Mouse (Mus musculus) forebrain, embryonic 12.5 days (tissue): Measurements from ENCODE around the gene Nrbp1. TPM values are rescaled to one million over a fixed set of nuclear protein-coding genes. Genes with fewer than 3 reads are reported as not detected.

Source experiments
- ATAC-seq: fragments of 200-750 bp; cut with Nextera tagmentation; 2 replicates; pipeline ENCODE4 v1.8.0; 2017; ENCODE audit warnings: moderate TSS enrichment; ENCODE audit not compliant: low FRiP score
- H3K27ac ChIP-seq: fragments of 300-500 bp; sonication (generic); 2 replicates; pipeline ENCODE4 v1.5.1; 2016; ENCODE audit warnings: mild to moderate bottlenecking
- H3K27me3 ChIP-seq: fragments of 300-500 bp; sonication (generic); 2 replicates; pipeline ENCODE4 v1.6.1; 2016; ENCODE audit warnings: mild to moderate bottlenecking
- H3K36me3 ChIP-seq: fragments of 300-500 bp; sonication (generic); replicated peaks from 2 replicates; pipeline ENCODE4 v1.6.1; 2016; ENCODE audit warnings: mild to moderate bottlenecking
- H3K4me1 ChIP-seq: fragments of 300-500 bp; sonication (generic); 2 replicates; pipeline ENCODE4 v1.6.1; 2016
- H3K4me2 ChIP-seq: fragments of 300-500 bp; sonication (generic); 2 replicates; pipeline ENCODE4 v1.6.1; 2016; ENCODE audit warnings: mild to moderate bottlenecking, moderate library complexity
- H3K4me3 ChIP-seq: fragments of 300-500 bp; sonication (generic); replicated peaks from 2 replicates; pipeline ENCODE4 v1.5.1; 2016; ENCODE audit warnings: mild to moderate bottlenecking
- H3K9ac ChIP-seq: fragments of 300-500 bp; sonication (generic); 2 replicates; pipeline ENCODE4 v1.6.1; 2016; ENCODE audit warnings: mild to moderate bottlenecking
- H3K9me3 ChIP-seq: fragments of 300-500 bp; sonication (generic); 2 replicates; pipeline ENCODE4 v1.6.1; 2016
- WGBS: fragments of 180-500 bp; shearing (Covaris S2); methylation state at CpG from one replicate; pipeline ENCODE4 v1.1.7; 2016; 5-methylcytosine and 5-hydroxymethylcytosine counted together
- polyA plus RNA-seq: library from polyadenylated mRNA; unstranded; fragments of >200 nt; fragmentation: Nextera tagmentation; extraction: Ambion mirVana; gene quantifications from 2 replicates; pipeline ENCODE4 v1.2.1, GENCODE M21; 2016

Nrbp1 gene
- polyA plus RNA-seq, 1 experiment from 2014 or later: 137 TPM

DNA sequence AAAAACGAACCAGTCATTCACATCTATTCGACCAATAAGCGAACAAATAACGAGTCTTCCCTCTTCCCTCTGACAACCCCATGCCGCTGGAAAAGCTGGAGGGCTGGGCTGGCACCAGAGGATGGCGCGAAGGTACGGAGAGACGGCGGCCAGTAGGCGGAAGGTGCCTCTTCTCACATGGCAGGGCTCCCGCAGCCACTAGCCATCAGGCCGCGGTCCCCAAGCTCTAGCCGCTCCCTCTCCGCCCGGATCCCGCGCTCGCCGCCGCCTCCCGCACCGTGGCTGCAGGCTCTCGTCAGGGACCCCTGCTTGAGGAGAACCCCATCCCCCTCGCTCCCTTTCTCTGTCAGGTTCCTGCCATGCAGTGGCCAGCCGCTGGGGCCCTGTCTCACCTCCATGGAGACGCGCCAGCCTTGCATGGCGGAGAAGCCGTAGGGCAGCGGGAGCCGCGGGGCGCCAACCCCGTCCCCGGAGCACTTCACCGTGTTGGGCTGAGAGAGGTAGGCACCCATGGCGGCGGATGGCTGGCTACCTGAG, 20.7 kb upstream of the Nrbp1 start:
- H3K36me3 ChIP-seq: no peaks in the 10 kb centered on the region
- peak overlapping the region; percentile 93 for H3K27ac ChIP-seq
- H3K4me3 ChIP-seq: peak overlapping the region; percentile 98
- H3K4me2 ChIP-seq: peak overlapping the region; percentile 77
- H3K27me3 ChIP-seq: no peaks in the 10 kb centered on the region
- peak overlapping the region; percentile 90 for H3K9ac ChIP-seq
- no peaks in the 10 kb centered on the region for H3K9me3 ChIP-seq
- ATAC-seq: no peak; the same call in 1 of the 2 replicates
- peaks cover 9% of the 10 kb centered on the region for H3K4me1 ChIP-seq
- 0% methylated on average over 38 of the region's 40 CpGs for WGBS

DNA sequence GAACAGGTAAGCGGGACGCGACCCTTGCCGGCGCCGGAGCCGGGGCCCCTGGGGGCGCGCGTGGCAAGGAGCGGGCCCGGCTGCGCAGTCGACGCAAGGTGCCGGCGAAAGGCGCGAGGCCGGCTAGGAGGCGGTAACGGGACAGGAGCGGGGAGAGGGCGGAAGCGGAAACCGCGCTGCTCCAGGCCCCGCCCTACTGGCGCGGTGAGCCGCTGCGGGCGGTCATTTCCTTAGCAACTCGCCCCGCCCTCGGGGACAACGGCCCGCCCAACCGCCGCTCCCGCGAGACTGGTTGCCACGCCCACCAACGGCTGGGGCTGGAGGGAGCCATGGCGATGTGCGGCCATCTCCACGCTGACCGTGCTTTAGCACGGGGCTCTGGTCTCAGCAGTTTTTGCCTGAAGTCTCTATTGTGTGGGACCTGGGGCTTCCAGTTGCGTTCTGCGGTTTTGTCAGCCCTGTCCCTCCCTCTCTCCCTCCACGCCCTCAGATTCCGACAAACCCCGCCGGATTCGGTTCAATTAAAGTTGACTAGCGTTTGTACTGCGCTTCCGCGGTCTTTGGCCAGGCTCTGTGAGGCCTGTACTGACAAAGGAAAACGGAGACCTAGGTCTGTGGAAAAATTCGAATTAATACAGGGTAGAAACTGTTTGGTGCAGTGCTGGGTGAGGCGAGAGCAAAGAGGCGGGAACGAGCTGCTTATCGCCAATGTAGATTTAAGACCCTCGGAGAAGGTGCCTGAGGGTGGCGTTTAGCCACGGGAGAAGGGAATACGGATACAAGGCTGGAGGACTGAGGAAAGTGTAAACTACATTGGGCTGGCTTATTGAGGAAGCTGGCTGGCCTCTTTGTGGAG, 20.0 kb upstream of the Nrbp1 start, which contains the start of gene Ppm1g:
TSS of gene Ppm1g (minus strand) at position 240 of the 856 bp plus-strand sequence.
- ATAC-seq: peak; percentile 96
- peak within 1 kb of the TSS; percentile 90 for H3K9ac ChIP-seq
- H3K27ac ChIP-seq: peak within 1 kb of the TSS; percentile 93
- no peaks in the 10 kb centered on the region for H3K9me3 ChIP-seq
- under 1% methylated on average over 66 of the region's 70 CpGs for WGBS
- peak within 1 kb of the TSS; percentile 98 for H3K4me3 ChIP-seq
- H3K27me3 ChIP-seq: no peaks in the 10 kb centered on the region
- peaks cover 9% of the 10 kb centered on the region for H3K4me1 ChIP-seq
- H3K36me3 ChIP-seq: no peaks in the 10 kb centered on the region
- H3K4me2 ChIP-seq: peak within 1 kb of the TSS; percentile 77

DNA sequence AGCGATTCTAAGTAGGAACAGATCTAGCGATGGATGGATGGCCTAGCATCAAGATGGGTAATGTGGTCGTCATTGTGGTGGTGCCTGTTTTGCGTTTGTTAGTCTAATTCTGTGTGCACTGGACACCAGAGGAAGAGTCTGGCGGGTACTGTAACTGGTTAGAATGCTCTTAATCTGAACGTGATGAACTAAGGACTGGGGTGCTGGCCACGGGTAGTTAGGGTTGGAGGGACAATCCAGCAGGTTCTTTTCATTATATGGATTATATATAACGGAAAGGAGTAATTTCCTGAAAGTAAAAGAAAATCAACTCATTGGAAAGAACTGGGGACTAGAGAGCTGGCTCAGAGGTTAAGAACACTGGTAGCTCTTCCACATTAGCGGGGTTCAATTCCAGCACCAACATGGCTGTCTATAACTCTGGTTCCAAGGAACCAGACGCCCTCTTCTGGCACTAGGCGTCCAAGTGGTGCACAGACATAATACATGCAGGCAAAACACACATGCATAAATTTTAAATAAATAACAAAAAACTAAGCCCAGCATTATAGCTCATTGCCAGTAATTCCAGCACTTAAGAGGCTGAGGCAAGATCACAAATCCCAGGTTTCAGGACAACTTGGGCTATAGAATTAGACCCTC, 19.2 kb upstream of the Nrbp1 start:
- peak overlapping the region; percentile 98 for H3K4me3 ChIP-seq
- peak overlapping the region; percentile 77 for H3K4me2 ChIP-seq
- no peaks in the 10 kb centered on the region for H3K36me3 ChIP-seq
- WGBS: 10% methylated on average over 11 of the region's 11 CpGs
- H3K4me1 ChIP-seq: peaks cover 9% of the 10 kb centered on the region
- no peaks in the 10 kb centered on the region for H3K27me3 ChIP-seq
- peak overlapping the region; percentile 93 for H3K27ac ChIP-seq
- peak overlapping the region; percentile 90 for H3K9ac ChIP-seq
- ATAC-seq: no peak; the same call in 1 of the 2 replicates
- no peaks in the 10 kb centered on the region for H3K9me3 ChIP-seq

DNA sequence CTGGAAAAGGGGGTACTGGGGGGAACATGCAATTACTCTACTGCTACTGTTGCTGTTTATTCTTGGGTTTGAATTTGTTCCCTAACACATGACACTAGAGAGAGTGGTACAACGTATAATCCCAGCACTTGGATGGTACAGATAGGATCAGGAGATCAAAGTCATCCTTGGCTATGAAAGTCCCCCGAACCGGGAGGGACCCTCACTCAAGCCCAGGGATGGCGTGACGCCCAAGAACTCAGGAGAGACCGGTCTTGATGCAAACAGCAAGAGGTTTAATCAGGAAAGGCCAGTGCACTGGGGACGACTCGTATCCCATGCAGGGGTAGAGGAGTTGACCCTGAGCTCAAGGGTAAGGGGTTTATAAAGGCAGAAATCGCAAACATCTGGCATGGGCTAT, 18.0 kb upstream of the Nrbp1 start:
- Histone ChIP-seq H3K4me2 (no peak overlapping the region), H3K9me3 (no peaks in the 10 kb centered on the region), H3K9ac (no peak overlapping the region), H3K4me3 (no peak overlapping the region), H3K27me3 (no peaks in the 10 kb centered on the region), H3K36me3 (no peaks in the 10 kb centered on the region), H3K27ac (no peak overlapping the region), H3K4me1 (peaks cover 9% of the 10 kb centered on the region)
- no peak for ATAC-seq
- WGBS: 94% methylated on average over 9 of the region's 9 CpGs

DNA sequence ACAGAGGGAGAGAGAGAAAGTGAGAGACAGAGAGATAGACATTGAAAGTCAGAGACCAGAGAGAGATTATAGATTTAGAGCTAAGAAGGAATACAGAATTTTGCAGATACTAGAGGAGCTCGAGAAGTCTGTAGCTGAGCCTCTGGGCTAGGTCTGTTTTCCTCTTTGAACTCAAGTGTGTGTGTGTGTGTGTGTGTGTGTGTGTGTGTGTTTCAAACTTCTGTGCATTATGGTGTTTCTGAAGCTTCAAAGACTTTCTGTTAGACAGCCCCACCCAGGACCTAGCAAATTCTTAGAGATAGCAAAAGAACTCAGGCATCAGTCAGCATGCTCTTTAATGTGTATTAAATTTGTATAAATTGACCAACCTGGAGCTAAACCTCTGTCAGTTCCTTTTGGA, 14.0 kb upstream of the Nrbp1 start:
- H3K27me3 ChIP-seq: no peaks in the 10 kb centered on the region; the same call in 1 of the 2 replicates
- no peak for ATAC-seq
- 76% methylated on average over 1 of the region's 1 CpGs for WGBS

DNA sequence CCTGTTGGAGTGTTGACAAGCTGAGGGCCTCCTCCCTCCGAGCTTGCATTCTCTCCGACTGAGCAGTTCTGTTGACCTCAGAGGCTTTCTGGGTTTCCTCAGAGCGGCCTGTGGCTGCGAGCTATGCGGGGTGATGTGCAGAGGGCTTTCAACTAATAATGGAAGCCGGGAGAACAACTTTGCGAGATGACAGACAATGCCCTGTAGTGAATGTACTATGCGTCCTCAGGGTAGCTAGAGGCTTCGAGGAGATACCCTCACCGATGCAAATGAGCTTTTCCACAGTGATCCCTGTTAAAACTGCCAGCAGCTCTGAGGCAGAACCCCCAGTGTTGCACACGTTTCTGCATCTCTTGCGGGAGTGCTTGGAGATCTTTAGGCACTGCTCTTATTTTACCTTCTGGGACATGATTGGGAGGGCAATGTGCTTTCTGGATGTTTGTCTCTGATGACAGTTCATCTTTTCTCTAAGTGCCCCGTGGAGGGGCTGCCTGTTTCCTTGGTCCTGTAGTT, 914 bp downstream of the Nrbp1 start:
- H3K4me1 ChIP-seq: peaks cover 13% of the 10 kb centered on the region
- peak overlapping the region; percentile 96 for H3K9ac ChIP-seq
- no peaks in the 10 kb centered on the region for H3K27me3 ChIP-seq
- peak overlapping the region; percentile 98 for H3K27ac ChIP-seq
- H3K4me2 ChIP-seq: peak overlapping the region; percentile 85
- under 1% methylated on average over 13 of the region's 13 CpGs for WGBS
- H3K9me3 ChIP-seq: no peaks in the 10 kb centered on the region
- peaks cover 30% of the 10 kb centered on the region for H3K36me3 ChIP-seq
- peak overlapping the region; percentile 98 for H3K4me3 ChIP-seq
- ATAC-seq: no peak

More for the DNA sequence above, 14.0 kb upstream of the Nrbp1 start:
- H3K9me3 ChIP-seq: no peaks in the 10 kb centered on the region
- H3K36me3 ChIP-seq: no peaks in the 10 kb centered on the region
- no peak overlapping the region for H3K9ac ChIP-seq
- no peaks in the 10 kb centered on the region for H3K4me1 ChIP-seq
- no peak overlapping the region for H3K4me3 ChIP-seq
- no peak overlapping the region for H3K27ac ChIP-seq
- no peak overlapping the region for H3K4me2 ChIP-seq

DNA sequence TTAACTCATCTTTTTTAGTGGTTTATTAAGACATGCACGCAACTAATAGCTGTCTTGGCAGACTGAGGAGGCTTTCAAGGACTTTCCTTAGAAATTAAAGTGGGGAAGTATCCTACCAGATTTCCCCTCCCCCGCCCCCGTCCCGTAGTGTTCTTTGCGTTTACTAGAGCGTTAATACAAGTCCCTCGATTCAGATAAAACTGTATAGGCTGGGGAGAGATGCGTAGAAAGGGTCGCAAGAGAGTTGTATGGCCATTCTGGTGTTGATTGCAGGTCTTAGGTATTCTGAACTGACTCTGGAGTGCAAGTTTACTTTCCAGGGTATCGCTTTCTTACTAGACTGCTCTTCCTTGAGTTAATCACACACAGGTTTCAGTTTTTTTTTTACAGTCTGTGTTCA, 1.5 kb downstream of the Nrbp1 start:
- Histone ChIP-seq H3K9ac (peak overlapping the region; percentile 96), H3K36me3 (peaks cover 36% of the 10 kb centered on the region), H3K27ac (no peak overlapping the region), H3K4me2 (peak overlapping the region; percentile 85), H3K4me1 (peaks cover 13% of the 10 kb centered on the region), H3K9me3 (no peaks in the 10 kb centered on the region), H3K27me3 (no peaks in the 10 kb centered on the region), H3K4me3 (peak overlapping the region; percentile 98)
- no peak for ATAC-seq
- 23% methylated on average over 10 of the region's 10 CpGs for WGBS

DNA sequence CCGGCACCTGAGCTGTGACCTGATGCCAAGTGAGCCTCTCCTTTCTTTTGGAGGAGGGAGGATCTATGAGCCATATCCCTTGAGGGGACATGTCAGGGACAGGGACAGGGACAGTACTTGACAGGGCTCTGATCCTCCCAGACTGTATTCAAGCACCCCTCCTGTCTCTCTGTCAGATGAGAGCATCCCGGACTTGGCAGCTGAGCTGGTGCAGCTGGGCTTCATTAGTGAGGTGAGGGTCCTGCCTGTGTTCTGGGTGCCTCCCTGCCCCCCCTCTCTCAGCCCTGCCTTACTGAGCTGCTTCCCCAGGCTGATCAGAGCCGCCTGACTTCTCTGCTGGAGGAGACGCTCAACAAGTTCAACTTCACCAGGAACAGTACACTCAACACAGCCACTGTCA, 10.1 kb downstream of the Nrbp1 start:
- Histone ChIP-seq H3K27me3 (peaks cover 11% of the 10 kb centered on the region), H3K4me2 (no peak overlapping the region), H3K4me3 (no peak overlapping the region), H3K9ac (0 out of 2 replicates have a peak overlapping the region, but pooled peaks have one; percentile 42), H3K27ac (0 out of 2 replicates have a peak overlapping the region, but pooled peaks have one; percentile 8), H3K36me3 (peaks cover 96% of the 10 kb centered on the region), H3K4me1 (peaks cover 11% of the 10 kb centered on the region), H3K9me3 (no peaks in the 10 kb centered on the region)
- no peak for ATAC-seq
- WGBS: 70% methylated on average over 4 of the region's 4 CpGs

DNA sequence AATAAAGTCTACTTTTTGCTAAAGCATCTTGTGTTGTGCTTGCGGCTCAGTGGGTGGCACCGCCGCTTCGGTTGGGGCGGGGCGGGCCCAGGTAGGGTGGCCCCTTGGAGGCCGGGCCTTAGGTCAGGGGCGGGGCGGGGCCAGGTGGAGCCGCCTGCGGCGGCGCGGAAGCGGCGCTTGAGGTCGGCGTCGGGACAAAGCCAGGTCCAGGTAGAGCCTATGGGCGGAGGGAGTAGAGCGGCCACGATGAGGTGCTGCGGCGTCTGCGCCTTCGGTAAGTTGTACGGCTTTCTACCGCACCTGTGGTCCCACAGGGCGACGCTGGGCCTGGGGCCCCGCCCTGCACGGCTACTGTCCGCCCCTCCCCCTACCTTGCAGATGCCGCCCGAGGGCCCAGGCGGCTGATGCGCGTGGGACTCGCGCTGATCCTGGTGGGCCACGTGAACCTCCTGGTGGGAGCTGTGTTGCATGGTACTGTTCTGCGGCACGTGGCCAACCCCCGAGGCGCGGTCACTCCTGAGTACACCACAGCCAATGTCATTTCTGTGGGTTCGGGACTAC, 11.0 kb downstream of the Nrbp1 start, which contains the start of gene Krtcap3:
TSS of gene Krtcap3 (plus strand) at position 151 of the 561 bp plus-strand sequence.
- 0 out of 2 replicates have a peak within 1 kb of the TSS, but pooled peaks have one; percentile 8 for H3K27ac ChIP-seq

DNA sequence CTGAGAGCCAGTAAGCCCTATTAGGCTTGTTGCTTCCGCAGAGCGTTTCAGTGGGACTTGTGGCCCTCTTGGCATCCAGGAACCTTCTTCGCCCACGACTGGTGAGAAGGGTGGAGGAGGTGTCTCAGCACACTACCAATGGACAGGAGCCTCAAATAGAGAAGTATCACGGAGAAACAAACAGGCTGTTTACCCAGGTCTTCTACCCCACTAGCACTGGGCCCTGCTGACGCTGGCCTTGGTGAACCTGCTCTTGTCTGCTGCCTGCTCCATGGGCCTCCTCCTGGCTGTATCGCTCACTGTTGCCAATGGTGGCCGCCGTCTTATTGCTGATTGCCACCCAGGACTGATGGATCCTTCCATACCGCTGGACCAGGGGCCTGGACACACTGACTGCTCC, 11.5 kb downstream of the Nrbp1 start:
- Histone ChIP-seq H3K9me3 (no peaks in the 10 kb centered on the region), H3K27me3 (peaks cover 11% of the 10 kb centered on the region), H3K36me3 (peaks cover 86% of the 10 kb centered on the region), H3K4me3 (peak overlapping the region; percentile 27; the same call in 1 of the 2 replicates), H3K9ac (peak overlapping the region; percentile 42; the same call in 1 of the 2 replicates), H3K27ac (no peak overlapping the region), H3K4me2 (peak overlapping the region; percentile 48), H3K4me1 (peaks cover 11% of the 10 kb centered on the region)
- ATAC-seq: no peak
- WGBS: 44% methylated on average over 10 of the region's 10 CpGs

More for the DNA sequence above, 11.0 kb downstream of the Nrbp1 start, which contains the start of gene Krtcap3:
- no peaks in the 10 kb centered on the region for H3K9me3 ChIP-seq
- WGBS: 5% methylated on average over 47 of the region's 47 CpGs
- peak within 1 kb of the TSS; percentile 27 for H3K4me3 ChIP-seq
- ATAC-seq: peak; percentile 59
- H3K36me3 ChIP-seq: peaks cover 91% of the 10 kb centered on the region
- peaks cover 11% of the 10 kb centered on the region for H3K4me1 ChIP-seq
- H3K9ac ChIP-seq: peak within 1 kb of the TSS; percentile 42
- H3K4me2 ChIP-seq: peak within 1 kb of the TSS; percentile 48
- H3K27me3 ChIP-seq: peaks cover 11% of the 10 kb centered on the region

DNA sequence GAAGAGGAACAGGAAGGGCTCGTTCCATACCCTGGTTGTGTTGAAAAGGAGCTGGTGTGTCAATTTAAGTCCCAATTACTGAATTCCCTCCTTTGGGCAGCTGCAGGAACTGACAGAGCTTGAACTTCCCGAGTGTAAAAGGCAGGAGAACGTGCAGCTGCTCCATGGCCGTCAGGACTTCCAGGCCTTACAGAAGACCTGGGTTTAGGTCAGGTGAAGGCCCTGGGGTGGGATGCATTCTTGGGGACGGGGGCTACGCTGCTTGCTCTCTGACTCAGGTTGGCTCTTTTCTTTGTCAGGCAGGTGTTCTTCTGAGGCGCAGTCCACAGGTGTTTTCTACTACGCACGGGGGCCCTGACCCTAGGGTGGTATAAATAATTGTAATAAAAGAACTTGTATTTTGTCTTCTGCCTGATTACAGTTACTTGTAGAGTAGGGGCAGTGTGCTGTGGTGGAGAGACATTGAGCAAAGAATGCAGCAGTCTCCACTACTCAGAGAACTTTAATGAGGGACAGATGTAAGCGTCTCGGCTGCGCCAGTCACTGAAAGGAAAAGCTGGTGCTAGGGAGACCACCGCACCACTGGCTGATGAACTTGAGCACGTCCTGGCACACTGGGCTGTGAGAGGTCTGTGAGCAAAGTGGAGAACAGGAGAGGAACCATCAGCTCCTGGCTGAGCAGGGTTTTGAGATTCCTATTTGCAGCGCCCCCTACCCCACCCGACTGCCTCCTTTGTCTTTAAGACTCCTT, 12.3 kb downstream of the Nrbp1 start:
- H3K36me3 ChIP-seq: peaks cover 80% of the 10 kb centered on the region
- peaks cover 11% of the 10 kb centered on the region for H3K4me1 ChIP-seq
- H3K9ac ChIP-seq: no peak overlapping the region
- no peak overlapping the region for H3K4me3 ChIP-seq
- no peaks in the 10 kb centered on the region for H3K9me3 ChIP-seq
- ATAC-seq: no peak
- H3K4me2 ChIP-seq: no peak overlapping the region
- H3K27me3 ChIP-seq: peaks cover 11% of the 10 kb centered on the region
- H3K27ac ChIP-seq: no peak overlapping the region
- 79% methylated on average over 16 of the region's 16 CpGs for WGBS
